ENCODE assay signal across 30 mouse cellular contexts in genomic region chr12:72036097-72036661, GRCm38 (mm10). TPM values are rescaled to one million over a fixed set of nuclear protein-coding genes. Genes with fewer than 3 reads are reported as not detected.
DNase-seq lines count a peak whose midpoint lies in the region; ATAC-seq and TF ChIP-seq lines count a peak whose summit lies in the region.
"Had no signal": no experiment of that assay in that cellular context is flagged by ENCODE, and none has a peak within 500 bp of the region (broad histone marks: within the 10 kb centered on the region; RNA-seq: fewer than 3 reads in every experiment).

No protein-coding gene starts in this region.

- peak overlapping the region; percentile 82 for H3K27ac ChIP-seq in heart, embryonic 10.5 days
- H3K27ac ChIP-seq in heart, embryonic 15.5 days, result peak overlapping the region; percentile 76
- H3K27ac ChIP-seq in heart, adult 2 months, result no peak overlapping the region
- H3K27ac ChIP-seq in lung, embryonic 15.5 days, result 0 out of 2 replicates have a peak overlapping the region, but pooled peaks have one; percentile 14
- no peak overlapping the region for H3K27ac ChIP-seq in stomach, postnatal 0 days (replicated peaks)
- H3K27ac ChIP-seq: embryonic facial prominence, embryonic 13.5 days; forebrain, embryonic 10.5 days; forebrain, embryonic 15.5 days; gastrocnemius, adult 2 months; kidney, postnatal 0 days; limb, embryonic 13.5 days; midbrain, embryonic 12.5 days; neural tube, embryonic 12.5 days had no signal

- no peak for TF ChIP-seq POLR2A in heart, adult 2 months (IDR thresholded peaks at IDR 0.05; ENCODE audit: insufficient read depth, low read depth, low read length)

- H3K79me2 ChIP-seq in heart, adult 2 months (replicated peaks; ENCODE audit: control insufficient read depth, insufficient read depth, low read length), result no peaks in the 10 kb centered on the region

- no peak for TF ChIP-seq EP300 in heart, adult 2 months (IDR thresholded peaks at IDR 0.05; ENCODE audit: insufficient read depth, low read depth, low read length)
- no peak for TF ChIP-seq EP300 in stomach, postnatal 0 days (optimal IDR thresholded peaks at IDR 0.05)

- H3K4me3 ChIP-seq in heart, embryonic 10.5 days, result no peak overlapping the region
- H3K4me3 ChIP-seq in heart, embryonic 15.5 days, result no peak overlapping the region
- no peak overlapping the region for H3K4me3 ChIP-seq in heart, adult 2 months
- no peak overlapping the region for H3K4me3 ChIP-seq in lung, embryonic 15.5 days
- H3K4me3 ChIP-seq in stomach, postnatal 0 days (ENCODE audit: low read depth, low read length), result no peak overlapping the region
- H3K4me3 ChIP-seq: embryonic facial prominence, embryonic 13.5 days; forebrain, embryonic 10.5 days; forebrain, embryonic 15.5 days; gastrocnemius, adult 2 months; limb, embryonic 13.5 days; midbrain, embryonic 12.5 days; myocyte; neural tube, embryonic 12.5 days had no signal

- ATAC-seq in heart, embryonic 15.5 days (replicated peaks; ENCODE audit: insufficient number of reproducible peaks, insufficient read depth, low FRiP score, low read depth), result peak; percentile 39; the same call in 1 of the 2 replicates
- no peak for ATAC-seq in lung, embryonic 15.5 days (ENCODE audit: borderline replicate concordance, extremely low read depth, low FRiP score, low TSS enrichment)
- ATAC-seq in stomach, postnatal 0 days (ENCODE audit: low FRiP score, low TSS enrichment), result 0 out of 2 replicates have a peak, but pooled peaks have one; percentile 49
- ATAC-seq: forebrain, embryonic 15.5 days; hindbrain, embryonic 16.5 days; Patski had no signal

- WGBS in heart, embryonic 10.5 days, result 18% methylated on average over 9 of the region's 9 CpGs
- WGBS in heart, embryonic 15.5 days, result 24% methylated on average over 9 of the region's 9 CpGs
- 64% methylated on average over 9 of the region's 9 CpGs for WGBS in heart, adult 2 months
- 32% methylated on average over 9 of the region's 9 CpGs for WGBS in lung, embryonic 15.5 days
- WGBS in stomach, postnatal 0 days, result 51% methylated on average over 9 of the region's 9 CpGs

- no peaks in the 10 kb centered on the region for H3K9me3 ChIP-seq in heart, embryonic 10.5 days
- no peaks in the 10 kb centered on the region for H3K9me3 ChIP-seq in heart, embryonic 15.5 days (replicated peaks)
- 0 out of 2 replicates have a peak, but pooled peaks cover 3% of the 10 kb centered on the region for H3K9me3 ChIP-seq in lung, embryonic 15.5 days
- H3K9me3 ChIP-seq in stomach, postnatal 0 days (ENCODE audit: control insufficient read depth, low read length), result no peaks in the 10 kb centered on the region
- H3K9me3 ChIP-seq: embryonic facial prominence, embryonic 13.5 days; forebrain, embryonic 10.5 days; forebrain, embryonic 15.5 days; G1E; midbrain, embryonic 12.5 days; neural tube, embryonic 12.5 days had no signal

- H3K4me2 ChIP-seq in heart, embryonic 15.5 days, result no peak overlapping the region
- no peak overlapping the region for H3K4me2 ChIP-seq in lung, embryonic 15.5 days
- H3K4me2 ChIP-seq in stomach, postnatal 0 days (replicated peaks; ENCODE audit: low read depth), result peak overlapping the region; percentile 18; the same call in 1 of the 2 replicates
- H3K4me2 ChIP-seq: embryonic facial prominence, embryonic 13.5 days; forebrain, embryonic 15.5 days; limb, embryonic 13.5 days; liver, embryonic 11.5 days; midbrain, embryonic 12.5 days; neural tube, embryonic 12.5 days had no signal

- intact Hi-C loops in heart, postnatal 10 days (cut with DNase I), result no loop called here
- intact Hi-C loops in heart, adult 2 months (cut with DNase I), result no loop called here

- no peak for TF ChIP-seq CTCF in heart, adult 2 months (IDR thresholded peaks at IDR 0.05)
- TF ChIP-seq CTCF in stomach, postnatal 0 days (IDR thresholded peaks at IDR 0.05; ENCODE audit: low read depth), result no peak

- no peaks in the 10 kb centered on the region for H3K36me3 ChIP-seq in heart, embryonic 10.5 days
- H3K36me3 ChIP-seq in heart, embryonic 15.5 days, result no peaks in the 10 kb centered on the region
- no peaks in the 10 kb centered on the region; the same call in 1 of the 2 replicates for H3K36me3 ChIP-seq in heart, adult 2 months (ENCODE audit: control insufficient read depth, insufficient read depth, low read length)
- H3K36me3 ChIP-seq in lung, embryonic 15.5 days, result no peaks in the 10 kb centered on the region
- H3K36me3 ChIP-seq in stomach, postnatal 0 days (ENCODE audit: control insufficient read depth, insufficient read depth, low read length), result no peaks in the 10 kb centered on the region
- H3K36me3 ChIP-seq: embryonic facial prominence, embryonic 13.5 days; forebrain, embryonic 10.5 days; forebrain, embryonic 15.5 days; G1E; limb, embryonic 13.5 days; midbrain, embryonic 12.5 days; neural tube, embryonic 12.5 days had no signal

- H3K4me1 ChIP-seq in heart, embryonic 10.5 days, result peaks cover 31% of the 10 kb centered on the region
- H3K4me1 ChIP-seq in heart, embryonic 15.5 days (replicated peaks), result peaks cover 24% of the 10 kb centered on the region
- H3K4me1 ChIP-seq in heart, adult 2 months (ENCODE audit: control insufficient read depth, insufficient read depth, low read length), result no peaks in the 10 kb centered on the region; the same call in none of the 2 replicates
- peaks cover 4% of the 10 kb centered on the region; the same call in 1 of the 2 replicates for H3K4me1 ChIP-seq in lung, embryonic 15.5 days
- no peaks in the 10 kb centered on the region for H3K4me1 ChIP-seq in stomach, postnatal 0 days (replicated peaks; ENCODE audit: control insufficient read depth, insufficient read depth)
- H3K4me1 ChIP-seq: embryonic facial prominence, embryonic 13.5 days; forebrain, embryonic 15.5 days; limb, embryonic 13.5 days; midbrain, embryonic 12.5 days; neural tube, embryonic 12.5 days had no signal

- no peak overlapping the region; the same call in 1 of the 2 replicates for H3K9ac ChIP-seq in heart, embryonic 15.5 days
- H3K9ac ChIP-seq in heart, adult 2 months (ENCODE audit: low read depth, low read length), result no peak overlapping the region
- no peak overlapping the region for H3K9ac ChIP-seq in lung, embryonic 15.5 days
- H3K9ac ChIP-seq in stomach, postnatal 0 days (ENCODE audit: low read length), result no peak overlapping the region
- H3K9ac ChIP-seq: embryonic facial prominence, embryonic 13.5 days; forebrain, embryonic 15.5 days; limb, embryonic 13.5 days; midbrain, embryonic 12.5 days; neural tube, embryonic 12.5 days had no signal

- peak; percentile 74 for DNase-seq in heart, embryonic 10.5 days (ENCODE audit: low spot score)
- no peak for DNase-seq in heart, postnatal 10 days
- DNase-seq in heart, adult 2 months, result no peak
- DNase-seq in lung, postnatal 4 days, result no peak
- peak; percentile 36 for DNase-seq in stomach, postnatal 0 days (ENCODE audit: low spot score)
- DNase-seq in adrenal gland, postnatal 4 days (ENCODE audit: low spot score in 2 of 2), result no peak
- DNase-seq: adrenal gland, postnatal 25 days; cerebellum, adult 18-20 months; cerebellum, postnatal 10 days; gastrocnemius, adult 2 months; kidney, adult 8-10 months; kidney, postnatal 4 days; lung, postnatal 14 days; right cerebral cortex, adult 18-20 months; spleen, adult 18-20 months had no signal

- H3K27me3 ChIP-seq in heart, embryonic 10.5 days (ENCODE audit: insufficient read depth, poor library complexity, severe bottlenecking), result no peaks in the 10 kb centered on the region
- no peaks in the 10 kb centered on the region for H3K27me3 ChIP-seq in heart, embryonic 15.5 days
- H3K27me3 ChIP-seq in heart, adult 2 months (ENCODE audit: control insufficient read depth, insufficient read depth, low read length), result no peaks in the 10 kb centered on the region
- no peaks in the 10 kb centered on the region for H3K27me3 ChIP-seq in lung, embryonic 15.5 days
- H3K27me3 ChIP-seq in stomach, postnatal 0 days (ENCODE audit: control insufficient read depth, insufficient read depth, low read length), result no peaks in the 10 kb centered on the region
- H3K27me3 ChIP-seq: embryonic facial prominence, embryonic 13.5 days; forebrain, embryonic 15.5 days; limb, embryonic 13.5 days; midbrain, embryonic 12.5 days; neural tube, embryonic 12.5 days; Patski had no signal

RNA-seq across cellular contexts. Expression of gene Gpr135, which starts 34.7 kb away (rescaled TPM):
- 0.32 and 0.41 TPM in 2 replicates for polyA plus RNA-seq in heart, embryonic 10.5 days (2016; fragmentation: Nextera tagmentation; extraction: Ambion mirVana)
- total RNA-seq in heart, postnatal 10 days (2021), result under 1 TPM; 0.64 to 0.79 TPM
- 0.48 and 0.60 TPM in 2 replicates for polyA plus RNA-seq in heart, embryonic 15.5 days (2015; fragmentation: Nextera tagmentation; extraction: Ambion mirVana)
- under 1 TPM; 0.27 to 0.31 TPM for total RNA-seq in heart, adult 2 months (2021)
- 0.59 and 0.78 TPM in 2 replicates for polyA plus RNA-seq in heart, adult 2 months (2012; rRNA removed)
- 0.42 and 0.64 TPM in 2 replicates for polyA plus RNA-seq in lung, embryonic 15.5 days (2015; fragmentation: Nextera tagmentation; extraction: Ambion mirVana)
- polyA plus RNA-seq in stomach, postnatal 0 days (2015; fragmentation: Nextera tagmentation; extraction: Ambion mirVana), result 0.54 and 0.62 TPM in 2 replicates
- total RNA-seq in adrenal gland, postnatal 4 days (2021), result 1 to 10 TPM; 3.2 to 3.3 TPM
- total RNA-seq: common myeloid progenitor, adult 5-6 weeks; G1E had no signal
- polyA plus RNA-seq: G1E had no signal

RNA-seq across cellular contexts. Expression of gene L3hypdh, which starts 49.1 kb away (rescaled TPM):
- 13.6 and 15.1 TPM in 2 replicates for polyA plus RNA-seq in heart, embryonic 10.5 days (2016; fragmentation: Nextera tagmentation; extraction: Ambion mirVana)
- 10 to 100 TPM; 10.3 to 13.8 TPM for total RNA-seq in heart, postnatal 10 days (2021)
- 19.9 TPM in 2 replicates for polyA plus RNA-seq in heart, embryonic 15.5 days (2015; fragmentation: Nextera tagmentation; extraction: Ambion mirVana)
- 1 to 10 TPM; 6.0 to 6.1 TPM for total RNA-seq in heart, adult 2 months (2021)
- polyA plus RNA-seq in heart, adult 2 months (2012; rRNA removed), result 8.5 and 9.1 TPM in 2 replicates
- polyA plus RNA-seq in lung, embryonic 15.5 days (2015; fragmentation: Nextera tagmentation; extraction: Ambion mirVana), result 23.6 TPM in 2 replicates
- 8.0 and 8.7 TPM in 2 replicates for polyA plus RNA-seq in stomach, postnatal 0 days (2015; fragmentation: Nextera tagmentation; extraction: Ambion mirVana)
- 10 to 100 TPM; 25.4 to 26.5 TPM for total RNA-seq in adrenal gland, postnatal 4 days (2021)

RNA-seq across cellular contexts. Expression of gene Jkamp, which starts 49.2 kb away (rescaled TPM):
- polyA plus RNA-seq in heart, embryonic 10.5 days (2016; fragmentation: Nextera tagmentation; extraction: Ambion mirVana), result 65.2 and 70.7 TPM in 2 replicates
- 10 to 100 TPM; 28.2 to 34.6 TPM for total RNA-seq in heart, postnatal 10 days (2021)
- 65.8 and 73.2 TPM in 2 replicates for polyA plus RNA-seq in heart, embryonic 15.5 days (2015; fragmentation: Nextera tagmentation; extraction: Ambion mirVana)
- total RNA-seq in heart, adult 2 months (2021), result 10 to 100 TPM; 19.9 to 21.9 TPM
- polyA plus RNA-seq in heart, adult 2 months (2012; rRNA removed), result 60.4 and 100 TPM in 2 replicates
- 70.7 and 81.6 TPM in 2 replicates for polyA plus RNA-seq in lung, embryonic 15.5 days (2015; fragmentation: Nextera tagmentation; extraction: Ambion mirVana)
- polyA plus RNA-seq in stomach, postnatal 0 days (2015; fragmentation: Nextera tagmentation; extraction: Ambion mirVana), result 40.6 and 43.1 TPM in 2 replicates
- total RNA-seq in adrenal gland, postnatal 4 days (2021), result 10 to 100 TPM; 50.8 to 51.3 TPM

Comparison
In these comparisons a context has a peak if more than half of its experiments do, and no peak if none do; other contexts are left out.
1. DNase-seq: peak in heart, embryonic 10.5 days (single experiment) and stomach, postnatal 0 days (single experiment); none in heart, postnatal 10 days (0 of 2), heart, adult 2 months (0 of 2), lung, postnatal 4 days (0 of 2) and adrenal gland, postnatal 4 days (0 of 2).
2. H3K27ac ChIP-seq: peak in heart, embryonic 10.5 days (single experiment), heart, embryonic 15.5 days (single experiment) and lung, embryonic 15.5 days (single experiment); none in heart, adult 2 months (single experiment) and stomach, postnatal 0 days (single experiment).